Mouse (Mus musculus): ENCODE measurements around the gene Hdac8.

The Hdac8 gene

DNA sequence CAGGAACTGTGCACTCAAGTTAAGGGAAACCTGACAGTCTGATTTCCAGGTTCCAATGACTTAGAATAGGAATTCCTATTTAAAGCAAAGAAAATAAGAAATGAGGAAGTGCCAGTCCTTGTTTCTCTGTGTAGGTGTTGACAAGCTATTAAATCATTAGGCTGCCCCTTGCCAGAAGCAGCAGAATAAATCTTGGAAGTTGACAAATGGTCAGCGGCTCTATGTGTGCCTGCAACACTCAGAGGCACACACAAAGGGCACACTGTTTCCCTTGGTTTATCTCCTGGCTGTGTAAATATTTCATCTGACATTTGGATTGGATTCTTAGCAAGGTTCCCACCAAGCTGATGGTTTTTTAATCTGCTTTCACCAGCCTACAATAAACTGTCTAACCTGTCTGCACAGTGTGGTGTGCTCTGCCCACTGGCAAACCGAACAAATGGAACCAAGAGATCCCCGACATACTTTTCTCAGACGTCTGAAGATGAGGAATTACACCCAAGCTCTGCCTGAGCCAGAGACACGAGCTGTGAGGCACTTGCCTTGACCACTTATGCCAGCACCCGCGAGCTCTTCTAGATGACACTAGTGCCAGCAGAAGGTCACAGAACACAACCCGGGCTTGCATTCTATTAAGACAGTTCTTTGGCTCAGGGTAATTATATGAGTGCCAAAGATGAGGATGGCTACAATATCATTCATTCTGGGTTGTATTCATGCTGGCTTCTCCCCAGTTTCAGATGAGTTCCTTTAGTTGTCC lies 165.6 kb downstream of the Hdac8 start:
- peak; percentile 9 for DNase-seq

- no peak for DNase-seq
Observed at GRCm38 (mm10) chrX:102319696-102320095, 185.5 kb downstream of the Hdac8 start.

- DNase-seq, result no peak
Observed at GRCm38 (mm10) chrX:102319252-102319651, 185.9 kb downstream of the Hdac8 start.

DNA sequence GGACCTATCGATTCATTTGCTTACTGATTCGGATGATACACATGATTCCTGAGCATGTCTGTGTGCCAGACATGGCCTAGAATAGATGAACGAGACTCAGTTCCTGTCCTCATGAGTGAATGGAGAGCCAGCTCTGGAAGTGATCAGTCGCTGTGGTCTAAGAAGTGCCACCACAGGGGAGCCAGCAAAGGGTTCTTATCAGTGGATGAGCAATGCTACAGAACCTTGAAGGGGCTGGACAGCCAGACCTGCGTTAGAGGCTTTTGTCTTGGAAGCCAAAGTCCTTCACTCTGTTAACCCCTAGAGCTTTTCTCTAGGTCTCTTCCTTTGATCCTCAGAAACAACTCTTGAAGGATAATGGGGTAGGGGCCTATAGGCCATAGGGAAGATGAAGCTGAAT lies 186.4 kb downstream of the Hdac8 start:
- DNase-seq, result no peak

DNA sequence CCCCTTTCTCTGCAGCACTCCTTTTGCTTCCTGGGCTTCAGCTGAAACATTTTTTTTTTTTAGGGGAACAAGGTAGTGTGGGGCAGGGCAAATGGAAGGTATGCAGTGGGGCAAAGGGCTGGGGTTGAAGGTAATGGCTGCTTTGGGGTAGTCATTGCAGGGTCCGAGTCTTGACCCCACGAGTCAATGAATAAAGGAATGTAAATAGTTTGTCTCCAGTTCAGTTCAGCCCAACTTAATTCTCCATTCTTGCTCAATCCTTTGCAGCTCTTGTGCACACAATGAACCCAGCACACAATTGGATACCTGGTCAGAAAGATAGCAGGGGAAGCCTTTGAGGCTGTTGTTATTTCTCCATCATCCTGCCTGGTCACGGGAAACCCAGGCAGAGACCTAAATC lies 194.0 kb downstream of the Hdac8 start:
- no peak for DNase-seq

DNA sequence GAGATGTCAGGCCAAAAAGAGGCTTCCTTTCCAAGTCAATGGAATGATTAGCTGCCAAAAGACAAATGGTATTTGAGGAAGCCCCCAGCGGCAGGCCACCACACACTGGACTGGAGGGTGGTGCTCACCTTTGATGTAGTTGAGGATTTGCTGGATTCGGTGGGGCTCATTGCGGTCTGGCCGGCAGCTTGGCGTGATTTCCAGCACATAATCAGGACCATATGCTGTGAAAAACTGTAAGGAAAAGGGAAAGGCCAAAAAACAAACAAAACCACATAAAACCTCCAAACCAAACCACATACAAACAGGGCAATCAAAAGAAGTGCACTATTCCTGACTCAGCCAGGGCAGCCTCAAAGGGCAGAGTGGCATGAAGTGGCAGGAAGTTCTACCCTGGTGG lies 197.6 kb downstream of the Hdac8 start:
- no peak for DNase-seq

DNA sequence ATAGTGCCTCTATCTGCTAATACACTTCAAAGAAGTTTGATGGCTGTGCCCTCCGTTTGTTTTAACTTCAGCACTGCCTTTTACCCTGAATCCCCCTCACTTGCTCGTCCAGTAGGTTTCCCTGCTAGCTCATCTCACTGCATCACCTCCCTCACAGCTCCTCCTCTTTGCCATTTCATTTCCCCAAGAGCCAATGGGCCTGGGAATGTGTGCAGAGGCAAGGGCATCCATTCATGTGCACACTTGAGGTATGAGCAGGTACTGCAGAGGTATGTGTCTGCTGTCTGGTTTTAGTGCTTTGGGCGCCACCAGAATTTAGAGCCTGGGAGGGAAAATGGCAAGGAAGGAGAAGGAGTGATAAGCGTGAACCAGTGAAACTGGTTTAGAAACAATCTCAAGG lies 199.4 kb downstream of the Hdac8 start:
- no peak for DNase-seq

DNA sequence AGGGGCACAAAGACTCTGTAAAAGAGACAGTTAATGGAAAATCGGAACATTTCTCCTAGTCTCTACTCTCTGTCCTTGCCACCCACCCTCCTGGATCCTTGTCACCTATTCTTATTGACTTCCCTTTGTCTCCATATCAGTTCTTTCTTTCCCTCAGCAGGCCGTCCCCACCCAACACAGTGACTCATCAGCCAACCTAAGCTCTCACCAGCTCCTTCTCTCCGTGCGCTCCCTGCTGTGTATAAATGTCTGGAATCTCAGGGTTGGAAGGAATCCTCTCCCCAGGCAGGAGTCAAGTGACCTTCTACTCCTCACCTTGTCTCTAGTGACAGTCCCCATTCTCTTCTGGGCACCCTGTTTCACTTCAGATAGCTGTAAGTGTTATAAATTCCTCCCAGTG lies 200.2 kb downstream of the Hdac8 start:
- no peak for DNase-seq

- DNase-seq, result no peak
Observed at GRCm38 (mm10) chrX:102302476-102302875, 202.7 kb downstream of the Hdac8 start.

DNA sequence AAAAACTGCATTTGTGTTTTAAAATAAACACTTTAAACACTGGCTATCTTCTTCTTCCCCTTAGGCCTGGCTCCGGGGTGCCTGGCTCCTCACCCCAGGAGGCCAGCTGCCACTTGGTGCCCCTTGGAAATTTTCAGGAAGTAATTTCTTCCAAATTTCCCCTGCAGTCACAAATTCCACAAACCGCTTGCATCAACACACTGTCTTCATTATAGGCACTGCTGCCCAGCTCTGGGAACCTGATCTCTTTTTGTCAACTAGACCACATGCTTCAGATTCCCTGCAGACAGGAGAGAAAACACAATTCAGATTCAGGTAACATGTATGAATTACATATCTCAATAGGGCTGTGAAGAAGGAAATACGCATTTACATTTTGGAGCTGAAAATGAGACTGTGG lies 220.3 kb downstream of the Hdac8 start:
- DNase-seq, result no peak

GRCm38 (mm10) chrX:102262620-102263345 lies 242.4 kb downstream of the Hdac8 start:
- no peak for DNase-seq

DNA sequence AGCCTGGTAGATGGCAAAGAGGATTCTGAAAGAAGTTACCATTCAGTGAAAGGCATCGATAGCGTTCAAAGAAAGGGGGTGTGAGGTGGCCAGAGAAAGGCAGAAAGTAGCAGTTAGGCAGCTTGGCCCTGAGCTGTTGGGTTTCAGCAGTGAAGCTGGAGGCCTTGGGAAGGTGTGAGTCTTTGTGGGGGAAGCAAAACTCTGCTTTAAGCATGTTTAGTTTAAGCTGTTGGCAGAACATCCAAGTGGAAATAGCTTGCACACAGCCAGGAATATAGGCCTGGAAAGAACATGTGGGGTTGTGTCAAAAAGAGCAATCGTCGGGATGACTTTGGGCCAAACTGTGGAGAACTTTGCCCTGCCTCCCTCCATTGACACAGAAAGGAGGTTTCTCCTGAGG lies 245.4 kb downstream of the Hdac8 start:
- DNase-seq, result no peak

- peak; percentile 41 for DNase-seq
Observed at GRCm38 (mm10) chrX:102253892-102254291, 251.3 kb downstream of the Hdac8 start.

DNA sequence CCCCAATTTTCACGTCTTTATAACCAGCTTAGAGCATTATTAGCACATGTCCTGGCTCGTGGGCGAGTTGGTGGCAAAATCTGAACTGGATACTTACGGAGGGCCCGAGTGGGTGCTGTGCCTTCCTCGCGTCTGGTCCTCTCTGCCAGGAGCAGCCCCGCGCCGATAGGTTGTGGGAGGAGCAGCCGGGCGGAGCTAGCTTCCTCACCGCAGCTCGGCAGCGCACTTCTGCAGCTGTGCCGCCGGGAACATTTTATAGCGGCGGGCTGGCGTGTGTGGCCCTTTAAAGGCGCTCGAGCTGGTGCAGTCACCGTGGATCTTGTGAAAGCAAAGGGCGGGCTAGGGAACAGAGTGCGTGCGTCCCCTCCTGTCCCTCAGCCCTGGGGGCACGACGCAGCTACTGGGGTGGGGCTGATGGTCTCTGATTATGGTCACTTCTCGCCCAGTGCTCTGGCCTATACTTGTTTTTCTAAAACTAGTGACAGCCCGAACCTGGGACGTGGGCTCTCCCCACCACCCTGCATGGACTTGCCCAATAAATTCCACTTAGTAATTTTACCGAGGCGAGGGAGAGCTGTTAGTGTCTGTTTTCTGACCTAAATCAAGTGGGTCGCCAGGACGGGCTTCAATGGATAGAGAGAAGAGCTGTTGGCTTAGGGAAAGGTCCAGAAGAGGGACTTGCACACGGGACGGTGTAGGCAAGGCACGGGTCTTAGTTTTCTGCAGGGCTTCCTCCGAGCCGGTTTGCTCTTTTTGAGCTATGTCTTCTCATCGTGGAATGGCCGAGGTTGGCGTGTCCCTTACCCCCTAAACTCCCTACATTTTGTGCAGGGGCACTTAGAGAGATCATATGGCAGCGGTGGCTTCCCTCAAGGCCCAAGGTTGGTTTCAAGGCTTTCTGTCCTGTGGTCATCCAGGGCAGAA lies 253.0 kb downstream of the Hdac8 start, which contains the start of gene Cited1:
Cited1 (minus strand) TSS at position 245 of the 924 bp plus-strand sequence.
- peak; percentile 45 for DNase-seq

DNA sequence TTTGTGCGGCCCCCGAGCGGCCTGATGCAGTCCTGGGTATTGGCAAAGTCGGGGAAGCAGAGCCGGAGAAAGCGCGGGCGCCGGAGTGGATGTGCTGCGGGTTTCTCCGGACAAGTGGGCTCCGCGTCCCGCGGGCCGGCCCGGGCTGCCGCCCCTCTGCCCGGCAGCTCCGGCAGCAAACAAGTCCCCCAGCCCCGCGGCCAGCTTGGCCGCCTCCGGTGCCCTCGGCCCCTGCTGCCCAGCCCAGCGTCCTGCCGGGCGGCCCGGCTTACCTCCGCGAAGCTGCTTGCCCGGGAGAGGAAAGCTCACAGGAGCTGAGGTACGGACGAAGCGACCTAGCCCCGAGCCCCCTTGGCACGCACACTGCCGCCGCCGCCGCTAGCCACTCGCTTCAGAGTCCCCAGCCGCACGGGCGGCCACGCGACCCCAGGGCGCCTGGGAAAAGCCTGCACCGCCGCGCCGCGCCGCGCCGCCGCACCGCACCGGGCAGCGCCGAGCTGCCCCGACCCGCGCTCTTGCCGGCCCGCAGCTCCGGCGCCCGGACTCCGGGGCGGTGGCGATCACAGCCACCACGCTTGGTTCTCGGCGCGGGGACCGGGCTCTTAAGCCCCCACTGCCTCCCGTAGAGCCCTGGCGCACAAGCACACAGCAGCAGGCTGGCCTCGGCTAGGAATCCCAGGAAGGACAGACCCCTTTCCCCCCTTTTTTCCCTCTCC lies 253.8 kb downstream of the Hdac8 start:
- no peak for DNase-seq

- no peak for DNase-seq
Observed at GRCm38 (mm10) chrX:102250891-102251170, 254.3 kb downstream of the Hdac8 start.

DNA sequence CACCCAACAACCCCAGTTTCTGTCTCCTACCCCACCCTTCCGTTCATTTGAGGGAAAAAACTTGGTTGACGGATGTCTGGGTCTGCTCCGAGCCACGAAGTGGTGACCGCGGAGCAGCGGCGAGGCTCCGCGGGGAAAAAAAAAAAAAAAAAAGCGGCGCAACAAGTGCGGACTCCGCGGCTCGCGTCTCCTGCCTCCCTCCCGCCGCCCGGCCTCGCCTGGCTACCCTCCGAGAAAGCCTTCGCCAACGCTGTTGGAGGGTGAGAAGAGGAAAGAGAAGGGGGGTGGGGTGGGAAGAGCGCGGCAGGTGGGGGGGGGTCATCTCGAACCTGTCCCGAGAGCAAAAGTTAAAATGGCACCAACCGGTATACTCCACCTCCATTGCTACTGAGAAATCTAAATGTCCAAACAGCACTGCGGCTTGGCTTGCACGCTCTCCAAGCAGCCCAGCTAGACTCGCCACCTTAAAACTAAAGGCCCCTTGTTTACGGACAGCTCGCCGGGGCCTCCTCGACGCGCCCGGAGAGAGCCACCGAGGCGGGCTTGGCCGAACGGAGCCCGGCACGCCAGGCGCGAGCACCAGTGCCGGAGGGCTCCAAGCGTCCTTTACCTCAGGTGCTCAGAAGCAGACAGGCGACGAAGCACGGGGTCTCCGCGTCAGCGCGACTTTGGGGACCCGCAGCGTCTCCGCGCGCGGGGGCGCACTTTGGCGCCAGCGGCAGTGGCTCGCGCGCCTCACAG lies 254.8 kb downstream of the Hdac8 start:
- DNase-seq, result no peak

DNA sequence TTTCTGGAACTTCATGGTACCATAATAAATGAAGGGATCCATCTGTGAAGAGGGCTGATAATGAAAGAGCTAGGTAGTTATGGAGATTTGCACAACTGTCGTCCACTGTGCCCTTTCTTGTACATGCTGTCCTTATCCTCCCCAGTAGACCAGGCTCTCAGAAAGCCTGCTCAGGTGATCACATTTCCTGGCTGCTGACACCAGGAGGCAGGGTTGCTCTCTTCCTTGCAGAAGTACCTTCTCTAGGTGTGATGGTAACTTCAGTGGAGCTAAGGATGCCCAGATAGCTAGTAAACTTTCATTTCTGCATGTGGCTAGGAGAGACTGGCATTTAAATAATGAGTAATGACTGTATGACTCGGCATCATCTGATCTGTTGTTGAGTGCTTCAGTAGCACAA lies 260.8 kb downstream of the Hdac8 start:
- DNase-seq, result no peak
